Mouse (Mus musculus) brain, embryonic 14.5 days (tissue): ENCODE measurements around the gene Efcab11.

Experiments used
- CTCF ChIP-seq: fragments of 200-500 bp; IDR thresholded peaks from 2 replicates; pipeline ENCODE4 v1.5.1; 2012; ENCODE audit warnings: inconsistent platforms, mild to moderate bottlenecking, moderate library complexity, borderline replicate concordance; ENCODE audit not compliant: insufficient read depth, insufficient read length; ENCODE audit errors: extremely low read depth
- POLR2A ChIP-seq: fragments of 200-500 bp; IDR thresholded peaks from 2 replicates; pipeline ENCODE4 v1.6.1; 2012; ENCODE audit warnings: mild to moderate bottlenecking, inconsistent platforms, borderline replicate concordance; ENCODE audit not compliant: poor library complexity, insufficient read depth, insufficient read length, severe bottlenecking; ENCODE audit errors: extremely low read depth

DNA sequence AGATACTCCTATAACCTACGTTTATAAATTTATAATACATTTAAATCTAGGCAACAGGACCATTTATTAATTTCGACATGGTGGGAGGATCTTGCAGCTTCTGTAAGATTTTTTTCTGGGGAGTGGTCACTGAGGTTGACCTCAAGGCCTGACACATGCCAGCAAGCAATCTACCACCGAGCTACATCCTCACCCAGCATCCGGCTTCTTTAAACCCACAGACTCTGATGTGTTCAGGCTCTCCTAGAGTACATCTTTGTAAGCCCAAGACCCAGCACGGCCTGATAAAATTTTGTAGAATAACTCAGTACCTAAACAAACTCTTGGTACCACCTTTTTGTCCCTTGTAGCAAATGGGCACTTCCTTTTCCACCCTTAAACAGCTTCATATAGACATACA is 46.7 kb downstream of the Efcab11 start:
- no peak for TF ChIP-seq POLR2A
- no peak for TF ChIP-seq CTCF
